Mouse (Mus musculus) liver, postnatal 0 days (tissue): ENCODE results near the gene Tshz2.

Experiments
- CTCF ChIP-seq: sonication (generic); IDR thresholded peaks from 2 replicates; pipeline ENCODE4 v1.5.1; 2016; ENCODE audit warnings: antibody characterized with exemption, low read depth
- EP300 ChIP-seq: IDR thresholded peaks from 2 replicates; pipeline ENCODE4 v1.6.1; 2016; ENCODE audit warnings: antibody characterized with exemption, low read depth, mild to moderate bottlenecking

DNA sequence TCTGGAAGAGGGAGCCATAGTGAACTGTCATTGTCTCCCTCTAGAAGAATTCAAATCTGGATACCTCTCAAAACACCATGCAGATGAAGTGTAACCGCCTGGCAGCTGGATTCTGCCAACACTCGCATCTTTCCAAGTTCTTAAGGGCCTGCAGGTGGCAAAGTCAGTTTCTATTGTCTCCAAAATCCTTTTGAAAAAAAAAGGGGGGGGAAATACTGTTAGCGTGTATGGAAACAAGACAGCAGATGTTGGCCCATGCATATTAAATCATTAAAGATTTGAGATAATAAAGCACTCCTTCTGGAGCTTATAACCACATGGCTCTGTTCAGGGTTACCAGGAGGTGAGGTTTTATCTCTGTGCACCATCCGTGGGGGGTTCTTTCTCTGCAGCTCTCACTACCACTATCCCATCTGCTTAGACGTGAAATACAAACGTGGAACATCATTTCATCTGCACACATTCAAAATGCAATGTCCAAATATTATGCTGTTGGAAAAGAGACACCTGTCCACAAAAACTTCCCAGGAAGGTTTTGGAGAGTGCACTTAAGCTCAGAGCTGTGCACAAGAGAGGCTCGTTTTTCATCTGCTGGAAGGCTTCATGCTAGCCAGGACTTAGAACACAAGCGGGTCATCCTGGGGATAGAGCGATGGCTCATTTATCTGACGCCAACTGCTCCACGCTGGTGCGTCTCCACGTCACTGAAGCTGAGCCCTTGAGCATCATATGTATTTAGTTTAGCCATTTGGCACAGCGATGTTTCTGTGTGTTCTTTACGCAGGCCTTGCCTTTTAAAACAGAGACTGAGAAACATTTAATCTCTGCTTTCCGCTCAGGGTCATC, 307.7 kb downstream of the Tshz2 start:
- TF ChIP-seq EP300 (no peak), CTCF (no peak)
